Mouse (Mus musculus): ENCODE measurements around the gene Hnrnpc. TPM values are rescaled to one million over a fixed set of nuclear protein-coding genes. Genes with fewer than 3 reads are reported as not detected.
"Not testable (repeated sequence)": the region's sequence is repeated elsewhere in the genome, so short reads cannot be mapped to it uniquely, and the experiment has no call there.

The Hnrnpc gene
- polyA plus RNA-seq, 1 experiment from 2014 or later, result 659 TPM

DNA sequence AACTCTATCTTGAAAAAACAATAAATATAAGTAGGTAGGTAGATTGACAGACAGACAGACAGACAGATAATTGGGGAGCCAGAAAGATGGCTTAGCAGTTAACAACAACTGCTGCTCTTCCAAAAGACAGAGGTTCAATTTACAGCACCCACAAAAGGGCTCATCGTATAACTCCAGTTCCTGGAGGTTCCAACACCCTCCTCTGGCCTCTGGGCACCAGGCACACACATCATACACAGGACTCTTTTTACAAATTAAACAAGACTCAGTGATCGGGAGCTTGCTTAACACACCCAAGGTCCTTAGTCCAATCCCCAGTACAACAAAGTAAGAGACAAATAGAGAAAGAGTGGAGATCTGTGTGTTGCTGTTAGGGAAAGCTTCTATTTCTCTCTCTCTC, 1.5 kb upstream of the Hnrnpc start:
- Histone ChIP-seq H3K4me2 (replicated peaks; ENCODE audit: low read depth, low read length) (no peak overlapping the region), H3K9ac (replicated peaks; ENCODE audit: low read length) (no peak overlapping the region), H3K4me1 (ENCODE audit: insufficient read depth, low read length) (peaks cover 29% of the 10 kb centered on the region), H3K4me3 (ENCODE audit: low read length) (no peak overlapping the region), H3K9me3 (ENCODE audit: low read length) (no peaks in the 10 kb centered on the region), H3K27me3 (ENCODE audit: insufficient read depth, low read length) (no peaks in the 10 kb centered on the region), H3K36me3 (ENCODE audit: insufficient read depth, low read length) (peaks cover 8% of the 10 kb centered on the region; the same call in 1 of the 2 replicates), H3K27ac (ENCODE audit: low read length) (peak overlapping the region; percentile 24; the same call in 1 of the 2 replicates)
- no peak for ATAC-seq (ENCODE audit: low FRiP score, low TSS enrichment)
- WGBS, result 46% methylated on average over 2 of the region's 2 CpGs

DNA sequence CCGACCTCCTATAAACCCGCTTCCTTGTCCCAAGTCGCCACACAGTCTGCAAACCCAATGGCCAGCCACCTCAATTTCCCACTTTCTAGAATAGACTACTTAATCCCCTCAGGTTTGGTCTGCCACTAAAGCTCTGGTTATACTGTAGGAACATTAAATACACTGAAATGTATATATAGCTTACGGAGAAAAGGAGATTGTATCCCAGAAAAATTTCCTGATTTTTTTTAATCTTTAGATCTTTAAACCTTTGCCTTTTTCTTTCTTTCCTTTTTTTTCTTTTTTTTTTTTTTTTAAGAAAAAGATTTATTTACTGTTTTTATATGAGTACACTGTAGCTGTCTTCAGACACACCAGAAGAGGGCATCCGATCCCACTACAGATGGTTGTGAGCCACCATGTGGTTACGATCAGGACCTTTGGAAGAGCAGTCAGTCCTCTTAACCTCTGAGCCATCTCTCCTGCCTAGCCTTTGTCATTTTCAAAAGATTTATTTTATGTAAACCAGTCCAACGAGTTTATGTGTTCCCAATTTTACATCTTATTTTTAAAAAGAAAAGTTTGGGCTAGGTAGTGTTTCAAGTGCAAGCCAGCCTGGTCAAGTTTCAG, 953 bp upstream of the Hnrnpc start:
- peaks cover 8% of the 10 kb centered on the region; the same call in 1 of the 2 replicates for H3K36me3 ChIP-seq (ENCODE audit: insufficient read depth, low read length)
- peak overlapping the region; percentile 96 for H3K27ac ChIP-seq (ENCODE audit: low read length)
- H3K4me1 ChIP-seq (ENCODE audit: insufficient read depth, low read length), result peaks cover 34% of the 10 kb centered on the region
- H3K4me2 ChIP-seq (replicated peaks; ENCODE audit: low read depth, low read length), result peak overlapping the region; percentile 79
- 20% methylated on average over 7 of the region's 7 CpGs for WGBS
- no peaks in the 10 kb centered on the region for H3K27me3 ChIP-seq (ENCODE audit: insufficient read depth, low read length)
- H3K9me3 ChIP-seq (ENCODE audit: low read length), result no peaks in the 10 kb centered on the region
- peak overlapping the region; percentile 47 for H3K4me3 ChIP-seq (ENCODE audit: low read length)
- peak overlapping the region; percentile 69 for H3K9ac ChIP-seq (replicated peaks; ENCODE audit: low read length)
- ATAC-seq (ENCODE audit: low FRiP score, low TSS enrichment), result no peak

DNA sequence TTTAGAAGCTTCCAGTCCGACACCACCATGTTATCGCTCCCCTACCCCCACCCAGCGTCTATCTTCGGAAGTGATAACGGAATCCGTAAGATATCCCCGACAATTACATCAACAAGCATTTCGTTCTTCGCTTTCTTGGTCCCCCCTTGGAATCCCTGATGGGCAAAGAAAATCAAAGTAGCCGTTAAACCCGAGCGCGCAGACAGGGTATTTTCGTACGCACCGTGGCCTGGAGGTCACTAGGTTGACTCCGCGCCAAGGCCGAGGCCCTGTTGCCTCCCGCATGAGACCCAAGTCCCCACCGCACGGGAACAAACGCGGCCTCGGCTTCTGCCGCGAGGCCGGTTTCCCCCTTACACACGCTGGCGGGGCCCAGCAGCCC, 363 bp downstream of the Hnrnpc start:
- peaks cover 8% of the 10 kb centered on the region; the same call in 1 of the 2 replicates for H3K36me3 ChIP-seq (ENCODE audit: insufficient read depth, low read length)
- WGBS, result under 1% methylated on average over 30 of the region's 30 CpGs
- peak; percentile 16; the same call in 1 of the 2 replicates for ATAC-seq (ENCODE audit: low FRiP score, low TSS enrichment)
- H3K9ac ChIP-seq (replicated peaks; ENCODE audit: low read length), result peak overlapping the region; percentile 97
- H3K4me2 ChIP-seq (replicated peaks; ENCODE audit: low read depth, low read length), result peak overlapping the region; percentile 89
- peaks cover 42% of the 10 kb centered on the region for H3K4me1 ChIP-seq (ENCODE audit: insufficient read depth, low read length)
- H3K27me3 ChIP-seq (ENCODE audit: insufficient read depth, low read length), result no peaks in the 10 kb centered on the region
- peak overlapping the region; percentile 94 for H3K27ac ChIP-seq (ENCODE audit: low read length)
- H3K4me3 ChIP-seq (ENCODE audit: low read length), result peak overlapping the region; percentile 73
- no peaks in the 10 kb centered on the region for H3K9me3 ChIP-seq (ENCODE audit: low read length)

DNA sequence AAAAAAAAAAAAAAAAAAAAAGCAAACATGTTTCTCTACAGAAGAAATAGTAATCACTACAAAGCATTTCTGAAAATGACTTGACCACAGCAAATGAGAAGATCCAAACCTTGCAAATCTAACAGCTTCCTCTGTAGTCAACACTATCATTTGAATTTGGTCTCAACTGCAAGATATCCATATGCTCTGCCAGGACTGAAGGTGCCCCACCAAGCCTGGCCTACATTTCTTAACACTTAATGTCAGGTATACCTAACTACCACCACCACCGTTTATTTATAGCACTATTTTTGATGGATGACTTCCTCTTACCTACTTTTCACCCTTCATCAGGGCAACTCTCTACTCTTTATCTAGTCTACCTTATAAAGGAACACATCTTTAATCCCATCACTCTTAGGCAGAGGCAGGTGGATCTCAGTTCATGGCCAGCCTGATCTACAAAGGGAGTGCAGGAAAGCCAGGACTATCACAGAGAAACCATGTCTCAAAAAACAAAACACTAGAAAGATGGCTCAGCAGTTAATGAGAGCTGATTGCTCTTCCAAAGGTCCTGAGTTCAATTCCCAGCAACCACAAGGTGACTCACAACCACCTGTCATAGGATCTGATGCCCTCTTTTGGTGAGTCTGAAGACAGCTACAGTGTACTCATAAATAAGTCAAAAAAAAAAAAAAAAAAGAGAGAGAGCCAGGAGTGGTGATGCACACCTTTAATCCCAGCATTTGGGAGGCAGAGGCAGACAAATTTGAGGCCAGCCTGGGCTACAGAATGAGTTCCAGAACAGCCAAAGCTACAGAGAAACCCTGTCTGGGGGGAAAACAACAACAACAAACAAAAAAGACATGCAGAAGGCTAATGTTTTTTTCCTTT, 2.3 kb downstream of the Hnrnpc start:
- Histone ChIP-seq H3K4me1 (ENCODE audit: insufficient read depth, low read length) (peaks cover 44% of the 10 kb centered on the region), H3K27me3 (ENCODE audit: insufficient read depth, low read length) (no peaks in the 10 kb centered on the region), H3K4me3 (ENCODE audit: low read length) (peak overlapping the region; percentile 73), H3K4me2 (replicated peaks; ENCODE audit: low read depth, low read length) (peak overlapping the region; percentile 89), H3K9me3 (ENCODE audit: low read length) (no peaks in the 10 kb centered on the region), H3K36me3 (ENCODE audit: insufficient read depth, low read length) (peaks cover 14% of the 10 kb centered on the region; the same call in 1 of the 2 replicates), H3K9ac (replicated peaks; ENCODE audit: low read length) (no peak overlapping the region), H3K27ac (ENCODE audit: low read length) (no peak overlapping the region)
- no peak for ATAC-seq (ENCODE audit: low FRiP score, low TSS enrichment)
- WGBS, result 59% methylated on average over 1 of the region's 1 CpGs

DNA sequence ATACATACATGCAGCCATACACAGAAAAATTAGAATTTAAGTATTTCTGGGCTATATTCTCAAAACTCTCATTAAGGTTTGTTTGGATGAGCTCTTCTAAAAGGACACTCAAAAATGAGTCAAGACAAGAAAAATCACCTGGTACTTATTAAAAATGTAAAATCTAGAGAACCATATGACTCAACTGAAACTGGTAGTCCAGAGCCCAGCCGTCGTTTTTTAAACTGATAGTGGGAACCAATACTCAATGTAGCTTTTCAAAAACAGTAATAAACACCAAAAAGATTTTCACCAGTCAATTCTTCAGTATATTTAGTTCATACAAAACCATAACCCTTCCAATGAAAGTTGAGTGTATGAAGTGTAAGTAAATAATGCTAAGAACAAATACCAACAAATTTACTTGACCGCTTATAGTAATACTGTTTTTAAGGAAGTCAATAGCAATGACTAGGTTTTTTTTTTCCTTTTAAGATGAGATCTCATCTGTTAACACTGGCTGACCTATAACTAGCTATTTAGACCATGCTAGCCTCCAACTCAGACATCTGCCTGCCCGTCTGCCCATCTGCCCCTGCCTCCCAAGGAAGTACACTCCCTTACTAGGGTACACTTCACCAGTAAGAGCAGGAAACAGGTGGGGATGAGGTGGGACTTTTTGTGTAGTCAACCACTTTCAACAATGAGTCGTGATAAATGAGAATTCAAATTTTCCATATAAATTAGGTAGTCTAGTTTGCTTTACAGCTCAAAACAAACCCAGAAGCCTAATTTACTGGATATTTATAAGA, 3.5 kb downstream of the Hnrnpc start:
- H3K4me2 ChIP-seq (replicated peaks; ENCODE audit: low read depth, low read length), result peak overlapping the region; percentile 39
- no peak for ATAC-seq (ENCODE audit: low FRiP score, low TSS enrichment)
- H3K4me3 ChIP-seq (ENCODE audit: low read length), result no peak overlapping the region; the same call in 1 of the 2 replicates
- H3K9ac ChIP-seq (replicated peaks; ENCODE audit: low read length), result no peak overlapping the region
- peaks cover 16% of the 10 kb centered on the region; the same call in 1 of the 2 replicates for H3K36me3 ChIP-seq (ENCODE audit: insufficient read depth, low read length)
- H3K27me3 ChIP-seq (ENCODE audit: insufficient read depth, low read length), result no peaks in the 10 kb centered on the region
- H3K9me3 ChIP-seq (ENCODE audit: low read length), result no peaks in the 10 kb centered on the region
- H3K27ac ChIP-seq (ENCODE audit: low read length), result no peak overlapping the region
- WGBS, result 68% methylated on average over 5 of the region's 5 CpGs
- H3K4me1 ChIP-seq (ENCODE audit: insufficient read depth, low read length), result peaks cover 39% of the 10 kb centered on the region

DNA sequence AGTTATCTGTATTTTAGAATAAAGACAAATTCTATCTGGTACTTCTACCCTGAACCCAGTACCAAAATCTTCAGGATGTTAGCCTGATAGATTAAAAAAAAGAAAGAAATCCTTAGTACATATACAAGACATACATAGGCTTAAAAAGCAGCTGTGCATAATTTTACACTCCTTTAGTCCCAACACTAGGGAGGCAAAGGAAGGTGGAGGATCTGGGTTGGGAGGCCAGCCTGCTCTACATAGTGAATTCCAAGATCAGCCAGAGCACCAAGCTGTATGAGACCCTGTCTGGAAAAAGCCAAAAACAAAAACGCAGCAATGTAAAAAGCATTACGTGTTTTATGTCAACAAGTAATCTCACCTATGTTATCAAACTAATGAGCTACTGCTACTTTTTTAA, 4.3 kb downstream of the Hnrnpc start:
- Histone ChIP-seq H3K27me3 (ENCODE audit: insufficient read depth, low read length) (no peaks in the 10 kb centered on the region), H3K4me1 (ENCODE audit: insufficient read depth, low read length) (peaks cover 33% of the 10 kb centered on the region), H3K9me3 (ENCODE audit: low read length) (no peaks in the 10 kb centered on the region), H3K27ac (ENCODE audit: low read length) (no peak overlapping the region), H3K4me3 (ENCODE audit: low read length) (no peak overlapping the region), H3K4me2 (replicated peaks; ENCODE audit: low read depth, low read length) (no peak overlapping the region), H3K9ac (replicated peaks; ENCODE audit: low read length) (no peak overlapping the region), H3K36me3 (ENCODE audit: insufficient read depth, low read length) (peaks cover 16% of the 10 kb centered on the region; the same call in 1 of the 2 replicates)
- no peak for ATAC-seq (ENCODE audit: low FRiP score, low TSS enrichment)
- 80% methylated on average over 2 of the region's 2 CpGs for WGBS

DNA sequence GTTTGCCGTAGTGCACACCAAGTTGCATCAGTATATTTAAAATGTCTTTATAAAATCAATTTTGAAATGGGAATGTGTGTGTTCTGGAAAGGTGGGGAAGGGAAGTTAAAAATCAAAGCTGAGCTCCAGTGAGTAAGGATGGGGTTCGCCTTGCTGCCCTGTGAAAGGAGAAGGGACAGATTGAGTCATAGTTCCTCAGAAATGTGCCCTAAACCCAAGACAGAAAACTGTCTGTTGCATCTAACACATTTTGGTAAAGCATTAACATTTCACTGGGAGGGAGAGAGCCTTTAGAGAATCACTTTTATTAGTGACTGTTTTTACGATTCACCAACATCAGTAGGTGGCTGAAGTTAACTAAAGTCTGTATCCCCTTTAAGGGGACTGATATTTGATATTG, 5.4 kb downstream of the Hnrnpc start:
- ATAC-seq (ENCODE audit: low FRiP score, low TSS enrichment); H3K4me3 ChIP-seq (ENCODE audit: low read length); H3K4me2 ChIP-seq (replicated peaks; ENCODE audit: low read depth, low read length); H3K9ac ChIP-seq (replicated peaks; ENCODE audit: low read length); H3K9me3 ChIP-seq (ENCODE audit: low read length); H3K27ac ChIP-seq (ENCODE audit: low read length); H3K27me3 ChIP-seq (ENCODE audit: insufficient read depth, low read length): not testable (repeated sequence)
- H3K36me3 ChIP-seq (ENCODE audit: insufficient read depth, low read length), result peaks cover 16% of the 10 kb centered on the region; the same call in 1 of the 2 replicates
- H3K4me1 ChIP-seq (ENCODE audit: insufficient read depth, low read length), result peaks cover 32% of the 10 kb centered on the region
- 65% methylated on average over 3 of the region's 3 CpGs for WGBS

DNA sequence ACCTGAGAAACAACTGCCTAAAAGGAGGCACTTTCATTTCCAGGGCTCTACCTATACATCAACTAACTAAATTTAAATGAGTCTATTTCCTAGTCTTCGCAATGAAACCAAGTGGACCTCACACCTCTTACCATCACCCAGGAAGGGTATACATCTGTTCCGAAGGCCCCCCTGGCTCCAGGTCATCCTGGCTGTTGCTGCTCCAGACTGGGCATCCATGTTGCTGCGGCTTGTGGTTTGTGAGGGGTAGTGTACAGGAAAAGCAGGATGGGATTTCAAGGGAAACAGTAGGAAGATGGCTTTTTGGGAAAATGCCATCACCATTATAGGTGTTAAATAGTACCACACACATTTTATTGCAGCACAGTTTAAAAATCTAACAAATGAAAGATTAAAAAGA, 6.6 kb downstream of the Hnrnpc start:
- ATAC-seq (ENCODE audit: low FRiP score, low TSS enrichment); H3K9me3 ChIP-seq (ENCODE audit: low read length); H3K27ac ChIP-seq (ENCODE audit: low read length); H3K4me2 ChIP-seq (replicated peaks; ENCODE audit: low read depth, low read length); H3K27me3 ChIP-seq (ENCODE audit: insufficient read depth, low read length); H3K4me3 ChIP-seq (ENCODE audit: low read length); H3K9ac ChIP-seq (replicated peaks; ENCODE audit: low read length): not testable (repeated sequence)
- Histone ChIP-seq H3K36me3 (ENCODE audit: insufficient read depth, low read length) (peaks cover 24% of the 10 kb centered on the region; the same call in 1 of the 2 replicates), H3K4me1 (ENCODE audit: insufficient read depth, low read length) (peaks cover 29% of the 10 kb centered on the region)
- 96% methylated on average over 3 of the region's 3 CpGs for WGBS

DNA sequence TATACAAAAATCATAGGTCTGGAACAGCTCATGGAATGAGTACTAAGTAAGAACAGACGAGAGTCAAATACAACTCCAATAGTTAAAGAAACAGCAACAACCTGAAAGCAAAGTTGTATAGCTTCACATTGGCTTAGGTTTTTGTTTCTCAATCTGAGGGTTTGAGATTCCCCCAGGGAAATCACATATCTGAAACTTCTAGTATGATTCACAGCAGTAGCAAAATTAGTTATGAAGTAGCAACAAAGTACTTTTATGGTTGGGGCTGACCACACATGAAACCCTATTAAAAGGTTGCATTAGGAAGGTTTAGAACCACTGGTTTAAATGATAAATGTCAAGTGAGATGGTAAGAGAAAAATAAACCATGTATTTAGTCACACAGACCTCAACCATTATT, 9.3 kb downstream of the Hnrnpc start:
- no peaks in the 10 kb centered on the region for H3K27me3 ChIP-seq (ENCODE audit: insufficient read depth, low read length)
- ATAC-seq (ENCODE audit: low FRiP score, low TSS enrichment), result no peak
- H3K4me3 ChIP-seq (ENCODE audit: low read length), result no peak overlapping the region
- no peaks in the 10 kb centered on the region for H3K9me3 ChIP-seq (ENCODE audit: low read length)
- H3K9ac ChIP-seq (replicated peaks; ENCODE audit: low read length), result no peak overlapping the region
- H3K4me1 ChIP-seq (ENCODE audit: insufficient read depth, low read length), result peaks cover 8% of the 10 kb centered on the region
- peaks cover 22% of the 10 kb centered on the region; the same call in 1 of the 2 replicates for H3K36me3 ChIP-seq (ENCODE audit: insufficient read depth, low read length)
- H3K4me2 ChIP-seq (replicated peaks; ENCODE audit: low read depth, low read length), result no peak overlapping the region
- WGBS, result 90% methylated on average over 1 of the region's 1 CpGs
- no peak overlapping the region for H3K27ac ChIP-seq (ENCODE audit: low read length)

All from kidney, embryonic 16.5 days (tissue).